Mouse (Mus musculus): ENCODE measurements around the gene Bnip3. TPM values are rescaled to one million over a fixed set of nuclear protein-coding genes. Genes with fewer than 3 reads are reported as not detected.

Bnip3 gene
- polyA plus RNA-seq, 1 experiment: 8.8 TPM

DNA sequence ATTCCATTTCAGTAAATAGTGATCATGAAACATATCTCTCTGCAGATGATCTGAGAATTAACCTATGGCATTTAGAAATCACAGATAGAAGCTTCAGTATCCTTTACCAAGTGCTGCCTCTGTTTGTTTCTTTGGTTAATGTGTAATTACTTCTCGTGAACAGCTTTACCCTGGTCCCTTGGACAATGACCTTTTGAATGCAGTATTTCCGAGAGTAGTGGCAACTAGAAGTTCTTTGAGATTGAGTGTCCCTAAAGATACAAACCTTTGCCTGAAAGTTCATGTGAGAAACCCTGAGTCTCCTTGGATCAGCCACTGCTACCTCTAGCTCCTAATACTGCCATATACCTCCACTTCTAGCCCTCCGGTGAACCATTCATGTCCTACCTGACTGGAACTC lies 36.4 kb downstream of the Bnip3 start:
- H3K4me3 ChIP-seq (ENCODE audit: control insufficient read depth, low read depth, low read length): no peak overlapping the region
- H3K4me1 ChIP-seq (ENCODE audit: control insufficient read depth, insufficient read depth, low read length): no peaks in the 10 kb centered on the region
- H3K36me3 ChIP-seq (ENCODE audit: control insufficient read depth, insufficient read depth, low read length): peaks cover 3% of the 10 kb centered on the region
- no peaks in the 10 kb centered on the region for H3K27me3 ChIP-seq (ENCODE audit: control insufficient read depth, insufficient read depth, low read length)
- TF ChIP-seq POLR2A (IDR thresholded peaks at IDR 0.05; ENCODE audit: control insufficient read depth, low read depth, low read length): no peak
- no peak for TF ChIP-seq CTCF (IDR thresholded peaks at IDR 0.05; ENCODE audit: control insufficient read depth, insufficient read depth, insufficient replicate concordance, low read depth, low read length)
- no peak overlapping the region for H3K27ac ChIP-seq (ENCODE audit: control insufficient read depth, insufficient read depth, low read depth, low read length)

DNA sequence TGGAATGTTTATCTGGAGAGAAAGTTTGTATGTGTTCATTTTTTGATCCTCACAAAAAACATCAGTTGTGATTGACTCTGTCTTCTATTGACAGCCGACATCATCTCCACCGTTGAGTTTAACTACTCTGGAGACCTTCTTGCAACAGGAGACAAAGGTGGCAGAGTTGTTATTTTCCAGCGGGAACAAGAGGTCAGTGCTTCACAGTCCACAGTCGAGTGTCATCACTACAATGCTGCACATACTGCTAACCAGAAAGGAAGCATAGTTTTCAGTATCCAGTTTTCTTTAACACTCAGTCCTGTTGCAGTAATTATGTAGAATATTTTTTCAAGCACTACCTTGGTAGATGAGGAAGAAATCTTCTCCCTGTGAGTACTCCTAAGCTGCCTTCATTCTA lies 41.0 kb downstream of the Bnip3 start:
- Histone ChIP-seq H3K4me3 (ENCODE audit: control insufficient read depth, low read depth, low read length) (no peak overlapping the region), H3K27ac (ENCODE audit: control insufficient read depth, insufficient read depth, low read depth, low read length) (no peak overlapping the region), H3K27me3 (ENCODE audit: control insufficient read depth, insufficient read depth, low read length) (no peaks in the 10 kb centered on the region), H3K4me1 (ENCODE audit: control insufficient read depth, insufficient read depth, low read length) (no peaks in the 10 kb centered on the region), H3K36me3 (ENCODE audit: control insufficient read depth, insufficient read depth, low read length) (no peaks in the 10 kb centered on the region)
- no peak for TF ChIP-seq POLR2A (IDR thresholded peaks at IDR 0.05; ENCODE audit: control insufficient read depth, low read depth, low read length)
- no peak for TF ChIP-seq CTCF (IDR thresholded peaks at IDR 0.05; ENCODE audit: control insufficient read depth, insufficient read depth, insufficient replicate concordance, low read depth, low read length)

DNA sequence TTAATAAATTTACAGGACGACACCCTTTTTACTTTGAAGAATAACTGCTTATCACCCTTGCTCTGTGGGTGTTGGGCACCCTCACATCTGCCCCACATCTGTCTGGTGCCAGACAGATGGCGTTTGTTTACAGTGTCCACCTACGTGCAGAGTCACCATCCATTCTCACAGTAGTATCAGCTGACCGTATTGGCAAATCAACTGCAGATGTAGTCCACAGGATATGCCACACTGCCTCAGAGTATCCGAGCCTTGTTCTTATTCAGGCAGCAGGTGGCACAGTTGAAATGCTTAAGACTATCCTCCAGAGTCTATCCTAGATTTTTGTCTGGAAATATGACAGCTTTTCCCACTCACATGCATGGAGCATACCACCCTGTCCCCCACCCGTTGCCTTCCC lies 42.0 kb downstream of the Bnip3 start:
- Histone ChIP-seq H3K27me3 (ENCODE audit: control insufficient read depth, insufficient read depth, low read length) (no peaks in the 10 kb centered on the region), H3K27ac (ENCODE audit: control insufficient read depth, insufficient read depth, low read depth, low read length) (no peak overlapping the region), H3K4me1 (ENCODE audit: control insufficient read depth, insufficient read depth, low read length) (no peaks in the 10 kb centered on the region), H3K36me3 (ENCODE audit: control insufficient read depth, insufficient read depth, low read length) (no peaks in the 10 kb centered on the region), H3K4me3 (ENCODE audit: control insufficient read depth, low read depth, low read length) (no peak overlapping the region)
- TF ChIP-seq CTCF (IDR thresholded peaks at IDR 0.05; ENCODE audit: control insufficient read depth, insufficient read depth, insufficient replicate concordance, low read depth, low read length) (no peak), POLR2A (IDR thresholded peaks at IDR 0.05; ENCODE audit: control insufficient read depth, low read depth, low read length) (no peak)

DNA sequence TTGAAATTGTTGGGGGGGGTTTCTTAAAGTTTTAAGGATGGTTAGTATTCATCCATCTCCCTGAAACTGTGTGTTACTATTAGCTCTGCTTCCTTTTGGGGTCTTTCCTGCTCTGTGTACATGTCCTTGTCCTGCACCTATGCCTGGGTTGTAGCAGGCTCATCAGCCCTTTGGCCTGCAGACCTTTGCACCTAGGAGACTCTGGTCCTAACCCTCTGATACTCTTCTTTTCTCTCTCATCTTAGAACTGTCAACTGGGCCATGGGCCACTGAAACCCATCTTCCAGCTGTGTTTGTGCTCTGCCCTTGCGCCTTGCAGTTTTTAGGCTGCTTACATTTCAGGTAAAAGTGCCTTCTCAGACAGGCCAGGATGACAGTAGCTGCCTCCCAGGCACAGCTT lies 44.5 kb downstream of the Bnip3 start:
- H3K4me1 ChIP-seq (ENCODE audit: control insufficient read depth, insufficient read depth, low read length): no peaks in the 10 kb centered on the region
- no peaks in the 10 kb centered on the region for H3K36me3 ChIP-seq (ENCODE audit: control insufficient read depth, insufficient read depth, low read length)
- no peaks in the 10 kb centered on the region for H3K27me3 ChIP-seq (ENCODE audit: control insufficient read depth, insufficient read depth, low read length)
- H3K27ac ChIP-seq (ENCODE audit: control insufficient read depth, insufficient read depth, low read depth, low read length): no peak overlapping the region
- no peak for TF ChIP-seq CTCF (IDR thresholded peaks at IDR 0.05; ENCODE audit: control insufficient read depth, insufficient read depth, insufficient replicate concordance, low read depth, low read length)
- no peak for TF ChIP-seq POLR2A (IDR thresholded peaks at IDR 0.05; ENCODE audit: control insufficient read depth, low read depth, low read length)
- no peak overlapping the region for H3K4me3 ChIP-seq (ENCODE audit: control insufficient read depth, low read depth, low read length)

DNA sequence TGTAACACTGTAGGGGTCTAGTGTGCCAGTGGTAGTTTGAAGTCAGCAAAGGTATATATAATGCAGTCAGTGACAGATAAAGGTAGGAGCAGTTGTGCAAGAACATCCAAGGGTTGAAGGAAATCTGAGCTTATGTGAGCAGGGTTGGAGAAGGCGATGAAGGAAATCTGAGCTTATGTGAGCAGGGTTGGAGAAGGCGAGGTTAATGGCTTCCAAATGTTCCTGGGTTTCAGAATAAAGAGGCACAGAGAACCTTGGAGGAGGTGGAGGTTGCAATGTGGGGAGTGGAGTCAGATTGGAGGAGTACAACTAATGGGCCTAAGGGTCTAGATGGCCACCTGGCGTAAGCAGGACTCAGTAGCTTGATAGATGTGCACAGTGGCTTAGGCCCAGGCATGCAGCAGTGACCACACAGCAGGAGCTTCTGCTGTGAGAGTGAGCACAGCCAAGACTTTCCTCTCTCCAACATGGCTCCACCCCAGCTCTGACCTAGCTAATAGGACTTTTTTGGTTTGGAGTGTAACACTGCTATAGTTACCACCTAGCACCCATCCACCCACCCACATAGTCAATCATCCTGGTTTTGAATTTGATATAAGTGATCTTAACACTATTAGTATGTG lies 45.3 kb downstream of the Bnip3 start:
- no peak overlapping the region for H3K27ac ChIP-seq (ENCODE audit: control insufficient read depth, insufficient read depth, low read depth, low read length)
- no peaks in the 10 kb centered on the region for H3K4me1 ChIP-seq (ENCODE audit: control insufficient read depth, insufficient read depth, low read length)
- H3K4me3 ChIP-seq (ENCODE audit: control insufficient read depth, low read depth, low read length): no peak overlapping the region
- no peaks in the 10 kb centered on the region for H3K36me3 ChIP-seq (ENCODE audit: control insufficient read depth, insufficient read depth, low read length)
- H3K27me3 ChIP-seq (ENCODE audit: control insufficient read depth, insufficient read depth, low read length): no peaks in the 10 kb centered on the region
- TF ChIP-seq CTCF (IDR thresholded peaks at IDR 0.05; ENCODE audit: control insufficient read depth, insufficient read depth, insufficient replicate concordance, low read depth, low read length) (no peak), POLR2A (IDR thresholded peaks at IDR 0.05; ENCODE audit: control insufficient read depth, low read depth, low read length) (no peak)

DNA sequence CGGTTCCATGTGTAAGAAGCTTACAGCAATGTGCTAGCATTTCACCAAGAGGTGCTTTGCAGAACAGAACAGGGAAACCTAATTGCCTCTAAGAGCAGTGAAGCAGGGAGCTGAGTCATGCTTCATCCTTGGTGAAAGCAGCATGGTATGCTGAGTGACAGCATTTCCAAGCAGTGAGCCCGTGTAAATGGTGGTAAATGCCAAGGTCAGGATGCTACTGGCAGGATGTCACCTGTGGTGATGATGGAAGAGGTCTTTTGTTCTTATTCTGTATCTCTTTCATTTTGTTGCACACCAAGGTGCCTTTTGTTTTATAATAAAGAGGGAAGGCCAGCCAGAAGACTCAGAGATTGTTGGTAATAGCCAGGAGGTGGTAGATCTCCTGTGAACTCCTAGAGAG lies 52.6 kb downstream of the Bnip3 start:
- H3K27ac ChIP-seq (ENCODE audit: control insufficient read depth, insufficient read depth, low read depth, low read length): no peak overlapping the region
- H3K27me3 ChIP-seq (ENCODE audit: control insufficient read depth, insufficient read depth, low read length): no peaks in the 10 kb centered on the region
- peaks cover 3% of the 10 kb centered on the region; the same call in 1 of the 2 replicates for H3K36me3 ChIP-seq (ENCODE audit: control insufficient read depth, insufficient read depth, low read length)

DNA sequence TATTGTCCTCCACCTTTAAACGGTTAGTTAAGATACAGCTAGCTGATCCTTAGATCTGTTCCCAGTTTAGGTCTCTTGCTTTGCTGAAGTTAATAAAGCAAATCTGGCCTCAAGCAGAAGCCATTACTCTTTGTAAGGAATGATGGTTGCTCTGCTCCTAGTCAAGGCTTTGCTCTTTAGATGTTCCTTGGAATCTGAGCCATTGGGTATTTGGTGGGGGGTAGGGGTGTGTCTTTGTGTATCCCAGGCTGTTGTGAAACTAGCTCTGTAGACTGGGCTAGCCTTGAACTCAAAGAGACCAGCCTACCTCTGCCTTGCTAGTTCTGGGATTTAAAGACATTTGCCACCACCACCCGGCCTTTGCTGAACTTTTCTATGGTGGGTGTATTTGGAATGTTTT lies 55.1 kb downstream of the Bnip3 start:
- no peak for TF ChIP-seq CTCF (IDR thresholded peaks at IDR 0.05; ENCODE audit: control insufficient read depth, insufficient read depth, insufficient replicate concordance, low read depth, low read length)
- TF ChIP-seq POLR2A (IDR thresholded peaks at IDR 0.05; ENCODE audit: control insufficient read depth, low read depth, low read length): no peak
- no peaks in the 10 kb centered on the region for H3K4me1 ChIP-seq (ENCODE audit: control insufficient read depth, insufficient read depth, low read length)
- H3K27me3 ChIP-seq (ENCODE audit: control insufficient read depth, insufficient read depth, low read length): no peaks in the 10 kb centered on the region
- peaks cover 3% of the 10 kb centered on the region; the same call in 1 of the 2 replicates for H3K36me3 ChIP-seq (ENCODE audit: control insufficient read depth, insufficient read depth, low read length)
- H3K27ac ChIP-seq (ENCODE audit: control insufficient read depth, insufficient read depth, low read depth, low read length): no peak overlapping the region
- no peak overlapping the region for H3K4me3 ChIP-seq (ENCODE audit: control insufficient read depth, low read depth, low read length)

More for the DNA sequence above, 52.6 kb downstream of the Bnip3 start:
- H3K4me1 ChIP-seq (ENCODE audit: control insufficient read depth, insufficient read depth, low read length): no peaks in the 10 kb centered on the region
- TF ChIP-seq CTCF (IDR thresholded peaks at IDR 0.05; ENCODE audit: control insufficient read depth, insufficient read depth, insufficient replicate concordance, low read depth, low read length): no peak
- TF ChIP-seq POLR2A (IDR thresholded peaks at IDR 0.05; ENCODE audit: control insufficient read depth, low read depth, low read length): no peak
- no peak overlapping the region for H3K4me3 ChIP-seq (ENCODE audit: control insufficient read depth, low read depth, low read length)

Data from testis, adult 2 months (tissue).